Mouse (Mus musculus): ENCODE measurements around the gene Kcnd3. TPM values are rescaled to one million over a fixed set of nuclear protein-coding genes. Genes with fewer than 3 reads are reported as not detected.

Gene Kcnd3
- total RNA-seq, 2 experiments from 2014 or later, result 40.5 to 63.4 TPM

DNA sequence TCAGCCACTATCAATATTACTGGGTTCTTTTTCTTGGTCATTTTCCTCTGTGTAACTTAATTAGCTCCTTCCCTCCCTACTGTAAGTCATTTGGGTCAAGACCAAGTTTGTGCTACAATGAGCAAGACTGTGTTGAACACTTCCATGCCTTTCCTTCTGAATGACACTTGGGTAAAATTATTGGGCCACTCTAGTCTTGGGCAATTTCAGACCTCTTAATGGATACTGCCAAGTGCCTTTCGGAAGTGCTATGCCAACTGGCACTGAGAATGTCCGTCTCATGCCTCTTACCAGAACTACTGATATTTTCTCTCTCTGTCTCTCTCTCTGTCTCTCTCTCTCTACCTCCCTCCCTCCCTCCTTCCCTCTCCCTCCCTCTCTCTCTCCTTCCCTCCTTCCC is 173.8 kb downstream of the Kcnd3 start:
- intact Hi-C loops (cut with DNase I), result no loop called here
- no peak for DNase-seq (ENCODE audit: low spot score in 2 of 2)

DNA sequence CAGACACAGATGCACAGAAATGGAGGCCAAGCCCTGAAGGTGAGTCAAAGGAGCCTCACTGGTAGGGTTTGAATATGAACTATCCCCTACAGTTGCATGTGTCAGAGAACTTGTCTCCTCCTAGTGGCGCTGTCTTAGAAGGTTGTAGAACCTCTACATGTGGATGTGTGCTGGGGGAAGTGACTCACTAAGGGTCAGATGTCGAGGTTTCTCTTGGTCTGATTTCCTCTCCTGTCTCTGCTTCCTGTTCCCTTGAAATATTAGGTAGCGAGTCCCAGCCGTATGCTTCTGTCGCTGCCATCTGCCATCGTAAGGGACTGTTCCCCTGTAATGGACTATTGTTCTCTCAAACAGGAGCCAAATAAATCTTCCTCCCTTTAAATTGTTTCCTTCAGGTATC is 175.1 kb downstream of the Kcnd3 start:
- no peak for DNase-seq (ENCODE audit: low spot score in 2 of 2)
- intact Hi-C loops (cut with DNase I), result no loop called here

DNA sequence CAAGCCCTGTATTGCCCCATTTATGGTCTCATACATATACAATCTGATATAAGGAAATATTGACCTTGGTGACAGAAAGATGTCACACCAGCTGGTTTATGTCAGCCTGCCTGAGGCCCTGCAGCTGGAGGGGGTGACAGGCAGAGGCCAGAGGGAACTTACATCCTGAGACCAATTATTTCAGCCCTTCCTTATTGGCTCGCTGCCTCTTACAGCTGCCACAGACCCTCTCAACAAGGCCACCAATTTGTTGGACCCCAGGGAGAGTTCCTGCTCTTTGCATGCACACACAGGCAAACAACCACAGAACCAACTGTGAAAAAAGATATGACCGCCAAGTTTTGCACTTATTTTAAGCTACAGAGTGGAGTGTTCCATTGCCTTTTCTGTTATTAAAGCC is 180.2 kb downstream of the Kcnd3 start:
- intact Hi-C loops (cut with DNase I), result no loop called here
- DNase-seq (ENCODE audit: low spot score in 2 of 2), result no peak

DNA sequence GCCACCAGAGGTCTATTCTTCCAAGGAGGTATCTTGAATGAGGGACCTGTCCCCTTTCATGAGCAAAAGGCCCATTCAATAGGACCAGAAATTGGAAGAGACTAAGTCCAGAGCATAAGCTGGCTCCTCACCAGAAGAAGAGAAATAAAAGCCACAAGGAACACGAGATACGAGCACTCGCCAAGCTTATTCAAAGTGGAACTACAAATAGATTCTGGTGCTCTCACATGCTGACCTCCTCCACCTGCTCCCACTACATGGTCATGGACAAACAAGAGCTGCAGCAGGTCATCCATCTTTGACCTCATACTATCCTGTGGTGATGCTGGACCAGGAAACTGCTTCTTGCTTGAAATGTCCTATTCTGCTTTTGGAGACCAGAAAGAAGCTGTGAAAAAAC is 180.9 kb downstream of the Kcnd3 start:
- no peak for DNase-seq (ENCODE audit: low spot score in 2 of 2)
- intact Hi-C loops (cut with DNase I), result no loop called here

DNA sequence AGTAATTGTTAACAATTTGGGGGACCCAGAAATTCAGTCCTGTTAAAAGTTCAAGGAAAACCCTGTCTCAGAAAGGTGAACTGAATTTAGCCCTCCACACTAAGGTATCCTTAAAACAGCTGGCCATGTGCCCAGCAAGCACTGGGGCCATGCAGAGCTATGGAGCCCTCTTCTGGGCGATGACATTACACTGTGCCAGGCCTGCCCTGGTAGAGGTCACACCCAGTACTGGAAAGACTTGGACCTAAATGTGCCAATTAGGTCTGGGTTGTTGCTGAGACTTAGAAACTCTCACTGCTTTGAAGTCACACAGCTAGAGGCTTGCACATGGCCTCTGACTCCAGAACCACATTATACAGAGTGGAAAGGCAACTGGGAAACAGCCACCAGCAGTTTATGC is 190.1 kb downstream of the Kcnd3 start:
- no peak for DNase-seq (ENCODE audit: low spot score in 2 of 2)
- intact Hi-C loops (cut with DNase I), result no loop called here

DNA sequence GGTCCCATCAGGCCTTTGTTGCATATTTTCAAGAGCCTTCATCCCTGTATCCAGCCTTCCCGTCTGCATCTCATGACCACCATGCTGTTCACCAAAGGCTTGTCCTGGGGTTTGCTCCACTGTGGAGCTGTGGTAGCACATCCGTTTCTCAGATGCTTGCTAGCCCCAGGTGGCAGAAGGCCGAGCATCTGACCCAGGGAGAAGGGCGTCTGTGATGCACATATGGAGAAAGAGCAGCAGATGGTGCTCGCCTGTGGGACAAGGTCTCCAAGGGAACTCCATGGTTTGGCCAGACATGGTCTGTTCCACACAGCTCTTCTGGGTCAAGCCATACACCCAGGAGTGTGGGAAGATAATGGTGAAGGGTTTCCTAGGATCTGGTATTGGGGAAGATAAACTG is 191.4 kb downstream of the Kcnd3 start:
- intact Hi-C loops (cut with DNase I), result no loop called here
- no peak for DNase-seq (ENCODE audit: low spot score in 2 of 2)

DNA sequence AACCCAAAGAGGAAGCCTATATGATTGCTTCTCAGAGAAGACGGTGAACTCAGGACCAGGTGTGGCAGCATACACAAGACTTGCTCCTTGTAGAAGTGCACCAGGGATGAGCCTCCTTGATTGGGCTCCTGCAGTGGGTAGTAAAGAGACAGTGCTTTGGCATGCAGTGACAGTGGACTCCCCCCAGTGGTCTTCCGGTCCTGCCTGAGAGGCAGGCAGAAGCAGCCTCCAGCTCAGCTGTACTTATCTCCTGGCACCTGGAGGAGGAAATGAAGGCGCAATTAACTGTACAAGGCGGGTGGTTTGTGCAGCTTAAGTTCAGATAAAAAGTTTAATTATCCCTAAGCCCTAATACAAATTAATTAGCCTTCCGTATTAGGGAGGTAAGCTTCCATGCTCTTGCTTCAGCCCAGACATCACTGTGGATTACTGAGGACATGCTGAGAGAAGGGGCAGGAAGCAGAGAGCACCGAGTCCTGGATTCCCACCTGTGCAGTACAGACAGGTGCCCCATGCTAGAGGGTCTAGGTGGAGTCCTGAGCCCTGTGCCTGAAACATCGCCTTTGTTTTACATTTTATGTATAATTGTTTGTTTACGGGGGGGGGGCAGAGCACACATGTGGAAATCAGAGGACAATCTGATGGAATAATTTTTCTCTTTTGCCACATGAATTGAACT is 196.9 kb downstream of the Kcnd3 start:
- intact Hi-C loops (cut with DNase I), result no loop called here
- DNase-seq (ENCODE audit: low spot score in 2 of 2), result no peak

DNA sequence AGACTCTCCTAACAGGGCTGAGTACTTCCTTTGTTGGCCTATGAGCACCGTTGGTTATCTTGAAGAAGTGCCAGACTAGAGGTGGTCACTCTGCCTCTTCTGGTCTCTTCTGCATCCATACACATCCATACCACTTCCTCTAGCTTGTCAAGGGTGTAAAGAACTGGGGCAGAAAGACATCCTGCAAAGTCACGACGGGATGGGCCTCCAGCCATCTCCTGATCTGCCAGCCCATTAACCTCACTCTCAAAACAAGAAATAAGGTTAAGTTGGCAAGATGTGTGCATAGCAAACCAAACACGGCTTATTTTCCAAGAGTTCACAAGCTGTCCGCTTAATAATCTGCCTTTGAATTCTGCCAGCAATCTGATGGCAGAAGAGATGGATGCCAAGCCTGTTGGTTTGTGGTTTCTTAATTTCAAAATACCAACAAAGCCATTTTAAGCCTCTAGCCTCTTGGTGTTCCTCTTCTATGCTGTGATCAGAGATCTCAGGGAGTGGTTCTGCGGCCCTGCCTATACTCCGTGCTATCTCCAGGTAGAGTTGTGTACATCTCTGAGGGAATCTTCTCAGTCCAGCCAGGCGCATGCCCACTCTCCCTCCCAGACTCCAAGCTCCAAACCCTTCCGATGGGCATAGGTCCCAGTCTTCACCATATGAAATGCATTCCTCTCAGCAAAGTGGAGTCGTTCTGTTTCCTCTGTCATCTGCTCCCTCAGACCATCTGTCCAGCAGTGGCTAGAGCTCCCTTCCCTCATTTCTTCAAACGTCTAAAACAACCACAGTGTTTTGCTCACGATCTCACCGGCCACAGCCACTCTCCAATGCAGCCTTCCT is 201.6 kb downstream of the Kcnd3 start:
- intact Hi-C loops (cut with DNase I), result loop anchor here (5.0 to 10.0 kb wide), 2 partner anchors 201 to 579 kb away; partner anchors contain the start of gene Kcnd3
- peak in 1 of 2 experiments; percentile 23 for DNase-seq (ENCODE audit: low spot score in 2 of 2)

DNA sequence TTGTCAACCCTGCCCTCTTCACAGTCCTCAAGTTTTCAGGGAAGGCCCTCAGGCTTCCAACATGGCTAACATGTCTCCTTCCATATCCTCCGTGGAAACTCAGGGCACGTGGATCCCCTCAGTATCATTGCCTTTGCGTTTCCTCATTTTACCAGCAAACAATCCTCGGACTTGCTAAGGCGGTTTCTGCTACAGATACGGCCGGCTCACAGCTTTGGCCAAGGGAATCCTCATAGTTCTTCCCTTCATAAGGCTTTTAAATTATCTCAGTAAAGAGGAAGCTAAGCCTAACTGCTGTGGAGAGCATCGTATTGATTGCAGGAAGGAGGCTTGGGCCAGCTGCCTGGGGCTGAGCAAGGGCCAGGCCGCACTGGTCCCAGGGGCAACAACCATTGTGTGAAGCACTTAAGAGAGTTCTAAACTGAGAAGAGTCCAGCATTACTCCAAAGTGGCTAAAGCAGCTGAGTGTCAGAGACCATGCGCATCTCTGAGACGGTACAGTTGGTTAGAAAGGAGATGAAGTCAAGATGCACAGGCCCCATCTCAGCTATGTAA is 203.0 kb downstream of the Kcnd3 start:
- intact Hi-C loops (cut with DNase I), result loop anchor here (10.0 kb wide), 1 partner anchor 580 kb away; no protein-coding TSS in a partner anchor
- DNase-seq (ENCODE audit: low spot score in 2 of 2), result no peak

DNA sequence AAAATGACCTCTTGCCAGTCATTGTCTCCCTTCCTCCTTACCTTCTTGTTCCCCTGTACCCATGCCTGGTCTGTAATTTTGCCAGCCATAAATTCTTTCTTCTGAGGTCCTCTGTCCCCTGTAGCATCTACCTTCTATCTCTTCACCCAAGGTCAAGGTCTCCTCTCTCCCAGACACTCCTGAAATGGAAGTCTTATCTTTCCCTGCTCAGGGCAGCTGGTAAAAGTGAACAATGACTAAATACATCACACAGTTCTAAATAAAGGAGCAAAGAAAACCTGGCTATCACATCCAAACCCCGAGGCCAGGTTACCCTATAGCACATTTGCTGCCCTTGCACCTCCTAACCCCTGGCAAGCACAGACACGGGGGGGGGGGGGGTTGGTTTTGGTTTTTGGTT is 208.4 kb downstream of the Kcnd3 start:
- intact Hi-C loops (cut with DNase I), result no loop called here
- DNase-seq (ENCODE audit: low spot score in 2 of 2), result no peak

DNA sequence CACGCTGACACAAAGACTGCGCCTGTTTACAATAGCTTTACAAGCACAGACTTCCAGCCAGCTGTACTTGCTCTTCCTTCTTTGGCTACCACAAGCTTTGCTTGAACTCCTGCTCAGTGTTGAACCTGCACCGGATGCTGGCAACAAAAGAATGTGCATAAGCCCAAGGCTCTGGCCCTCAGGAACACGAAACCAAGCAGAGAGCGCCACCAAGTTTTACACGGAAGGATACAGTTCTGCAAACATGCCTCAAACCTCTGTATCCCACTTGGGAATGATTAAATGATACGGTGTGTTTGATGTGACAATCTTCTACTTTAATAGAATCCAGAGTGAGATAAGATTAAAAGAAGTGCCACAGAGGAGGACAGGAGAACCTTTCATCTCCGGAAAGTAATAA is 210.9 kb downstream of the Kcnd3 start:
- DNase-seq (ENCODE audit: low spot score in 2 of 2), result no peak

DNA sequence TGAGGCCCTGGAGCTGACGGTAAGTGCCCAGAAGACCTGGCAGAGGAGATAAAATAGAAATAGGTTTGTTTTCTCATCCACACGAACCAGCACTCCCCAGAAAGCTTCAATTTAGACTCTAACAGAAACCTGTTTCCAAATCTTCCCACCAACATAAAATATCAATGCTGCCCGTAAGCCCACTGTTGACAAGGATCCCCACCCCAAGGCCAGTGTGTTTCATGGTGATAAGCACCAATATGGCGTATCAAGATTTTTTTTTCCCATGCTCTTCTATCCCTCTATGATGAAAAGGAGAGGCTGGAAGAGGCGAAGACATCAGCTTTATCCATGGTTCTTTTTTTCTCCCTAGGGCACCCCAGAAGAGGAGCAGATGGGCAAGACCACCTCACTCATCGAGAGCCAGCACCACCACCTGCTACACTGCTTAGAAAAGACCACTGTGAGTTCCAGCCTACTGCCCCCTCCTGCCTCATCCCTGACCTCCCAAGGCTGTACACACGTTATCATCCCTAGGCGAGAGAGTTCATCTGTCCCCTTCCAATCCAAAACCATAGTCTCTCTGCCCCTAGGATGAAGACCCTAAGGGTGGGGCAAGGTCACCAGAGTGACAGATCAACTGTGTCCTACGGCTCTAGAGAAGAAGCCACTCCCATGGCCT is 213.1 kb downstream of the Kcnd3 start:
- intact Hi-C loops (cut with DNase I), result loop anchor here (5.0 kb wide), 1 partner anchor 213 kb away; the partner anchor contains the start of gene Kcnd3

More for the DNA sequence above, 210.9 kb downstream of the Kcnd3 start:
- intact Hi-C loops (cut with DNase I), result no loop called here

DNA sequence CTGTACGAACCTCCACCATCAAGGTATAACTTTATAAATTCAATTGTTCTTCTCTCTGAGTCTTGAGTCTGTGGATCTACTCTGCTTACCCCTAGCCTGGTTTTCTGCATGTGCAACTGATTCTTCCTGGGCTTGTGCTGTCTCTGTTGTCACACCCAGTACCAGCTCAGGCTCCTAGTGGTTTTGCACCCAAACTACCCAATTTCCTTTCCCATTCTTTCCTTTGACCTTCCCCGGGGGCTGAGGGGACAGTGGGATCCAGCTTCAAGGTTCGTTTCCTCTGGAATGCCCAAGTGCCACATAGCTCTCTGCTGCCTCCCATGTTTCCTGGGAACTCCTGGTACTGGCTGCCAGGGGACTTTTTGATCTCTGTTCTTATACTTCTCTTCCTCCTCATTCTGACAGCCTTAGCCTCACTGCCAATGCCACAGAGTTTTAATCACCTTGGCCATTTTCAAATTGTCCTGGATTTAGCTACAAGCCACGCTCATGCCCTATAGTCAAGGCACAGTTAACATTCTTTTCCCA is 214.9 kb downstream of the Kcnd3 start:
- intact Hi-C loops (cut with DNase I), result loop anchor here (5.0 kb wide), 1 partner anchor 215 kb away; the partner anchor contains the start of gene Kcnd3
- no peak for DNase-seq (ENCODE audit: low spot score in 2 of 2)

More for the DNA sequence above, 213.1 kb downstream of the Kcnd3 start:
- DNase-seq (ENCODE audit: low spot score in 2 of 2), result no peak

DNA sequence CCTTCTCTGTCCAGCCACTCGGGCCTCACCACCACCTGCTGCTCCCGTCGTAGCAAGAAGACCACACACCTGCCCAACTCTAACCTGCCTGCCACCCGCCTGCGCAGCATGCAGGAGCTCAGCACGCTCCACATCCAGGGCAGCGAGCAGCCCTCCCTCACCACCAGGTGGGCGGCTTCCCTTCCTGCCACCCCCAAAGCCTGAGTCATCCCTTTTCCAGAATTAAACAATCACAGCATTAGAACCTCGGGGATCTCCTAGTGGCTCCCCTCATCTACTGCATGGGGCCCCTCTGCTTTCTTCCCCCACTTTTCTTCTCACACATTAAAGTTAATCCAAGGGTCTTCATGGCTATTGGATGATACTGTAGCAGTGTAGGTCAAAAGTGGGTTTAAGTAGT is 216.0 kb downstream of the Kcnd3 start:
- intact Hi-C loops (cut with DNase I), result loop anchor here (5.0 kb wide), 1 partner anchor 216 kb away; the partner anchor contains the start of gene Kcnd3
- peak; percentile 18 to 53 for DNase-seq (ENCODE audit: low spot score in 2 of 2)

DNA sequence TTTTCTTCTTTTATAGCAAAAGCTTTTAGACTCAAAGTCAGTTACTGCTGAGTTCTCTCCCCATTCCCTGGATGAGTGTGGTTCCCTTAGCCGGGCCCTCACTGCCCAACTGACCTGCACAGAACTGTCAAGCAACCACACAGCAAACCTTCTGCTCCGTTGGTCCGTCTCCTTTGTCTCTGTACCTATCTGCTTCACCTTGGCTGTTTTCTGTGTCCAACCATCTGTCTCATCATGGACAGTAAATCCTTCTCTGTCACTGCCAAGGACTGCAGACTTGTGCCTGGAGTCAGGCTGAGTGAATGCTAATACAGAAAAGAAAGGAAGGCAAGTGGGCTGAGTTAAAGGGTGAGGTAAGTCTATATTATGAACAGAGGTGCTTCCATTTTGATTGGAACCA is 217.6 kb downstream of the Kcnd3 start:
- DNase-seq (ENCODE audit: low spot score in 2 of 2), result no peak
- intact Hi-C loops (cut with DNase I), result loop anchor here (5.0 kb wide), 2 partner anchors 217 to 228 kb away; partner anchors contain the start of gene Kcnd3

DNA sequence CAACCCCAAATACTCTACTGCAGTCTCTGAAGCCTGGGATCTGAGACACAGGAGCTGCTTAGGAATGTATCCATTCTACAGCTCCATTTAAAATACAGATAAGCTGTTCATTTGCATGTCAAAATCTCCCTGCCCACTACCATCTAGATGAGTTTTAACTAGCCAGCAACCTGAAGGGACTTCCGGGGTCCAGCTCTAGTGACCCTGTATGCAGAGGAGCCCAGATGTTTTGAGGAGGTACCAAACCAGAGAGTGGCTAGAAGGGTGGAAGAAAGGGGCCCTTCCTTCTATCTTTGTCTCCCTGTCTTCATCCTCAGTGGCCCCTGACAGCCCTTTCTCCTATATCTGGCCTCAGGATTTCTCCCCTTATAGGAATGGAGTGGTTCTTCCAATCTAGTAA is 218.7 kb downstream of the Kcnd3 start:
- intact Hi-C loops (cut with DNase I), result loop anchor here (5.0 kb wide), 1 partner anchor 226 kb away; no protein-coding TSS in a partner anchor
- no peak for DNase-seq (ENCODE audit: low spot score in 2 of 2)

DNA sequence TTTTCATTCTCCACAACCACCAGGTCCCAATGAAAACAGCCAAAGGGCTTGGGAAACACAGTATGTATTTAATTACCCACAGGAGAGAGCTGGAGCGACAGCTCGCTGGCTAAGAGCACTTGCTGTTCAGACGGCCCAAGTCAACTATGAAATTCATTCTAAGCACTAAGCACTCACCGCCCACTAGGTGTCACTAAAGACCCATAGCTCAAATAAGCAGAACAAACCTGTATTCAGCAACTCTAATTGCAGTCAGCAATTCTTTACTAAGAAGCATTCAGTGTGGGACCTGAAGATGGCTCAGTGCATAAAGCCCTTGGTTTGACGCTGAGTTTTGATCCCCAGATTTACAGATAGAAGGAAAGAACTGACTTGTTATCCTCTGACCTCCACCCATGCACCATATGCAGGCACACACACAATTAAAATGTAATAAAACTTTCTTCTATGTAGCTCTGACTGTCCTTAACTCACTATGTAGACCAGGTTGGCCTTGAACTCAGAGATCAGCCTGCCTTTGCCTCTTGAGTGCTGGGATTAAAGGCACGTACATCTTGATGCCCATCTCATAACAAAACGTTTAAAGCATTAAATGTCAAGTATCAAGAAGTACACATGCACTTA is 222.6 kb downstream of the Kcnd3 start:
- intact Hi-C loops (cut with DNase I), result loop anchor here (5.0 kb wide), 1 partner anchor 223 kb away; no protein-coding TSS in a partner anchor
- DNase-seq (ENCODE audit: low spot score in 2 of 2), result peak; percentile 36 to 57

DNA sequence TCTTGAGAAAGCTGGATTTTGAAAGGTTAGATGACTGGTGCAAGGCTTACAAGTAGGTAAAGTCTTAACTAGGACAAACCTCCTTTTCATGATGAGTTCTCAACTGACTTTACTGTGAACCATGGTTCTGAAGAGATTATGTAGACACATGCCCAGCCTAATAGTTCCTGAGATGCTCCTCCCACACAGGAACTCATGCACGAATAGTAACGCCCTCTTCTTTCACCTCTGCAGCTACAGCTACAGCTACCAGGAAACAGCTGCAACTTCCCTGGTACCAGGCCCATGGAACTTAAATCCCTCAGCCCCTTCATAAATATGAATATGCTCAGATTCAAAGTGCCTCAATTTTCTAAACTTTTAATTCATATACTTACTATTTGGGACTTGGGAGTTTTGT is 223.8 kb downstream of the Kcnd3 start:
- intact Hi-C loops (cut with DNase I), result no loop called here
- DNase-seq (ENCODE audit: low spot score in 2 of 2), result no peak

DNA sequence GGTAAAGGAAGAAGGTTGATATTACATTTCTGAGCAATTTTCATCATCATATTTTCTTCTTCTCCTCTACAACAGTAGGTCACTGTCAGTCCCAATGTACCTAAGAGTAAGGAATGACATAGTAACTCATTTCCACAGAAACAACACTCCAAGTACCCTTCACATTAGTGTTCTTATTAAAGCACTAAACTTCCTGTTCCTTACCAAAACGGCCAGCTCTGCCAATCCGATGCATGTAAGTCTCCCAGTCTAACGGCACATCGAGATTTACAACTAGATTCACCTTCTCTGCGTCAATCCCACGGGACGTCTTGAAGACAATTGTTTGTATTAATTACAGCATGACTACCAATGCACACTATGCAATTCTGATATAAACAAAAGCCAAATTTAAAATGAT is 228.2 kb downstream of the Kcnd3 start:
- intact Hi-C loops (cut with DNase I), result no loop called here
- no peak for DNase-seq (ENCODE audit: low spot score in 2 of 2)
